Mouse (Mus musculus) liver, adult 10 weeks (tissue): ENCODE measurements around the gene Ifna4. TPM values are rescaled to one million over a fixed set of nuclear protein-coding genes. Genes with fewer than 3 reads are reported as not detected.

Source experiments
- polyA plus RNA-seq: library from polyadenylated mRNA; stranded (reverse); fragments of 350-450 nt; fragmentation: Illumina TruSeq; extraction: RNeasy Lipid Tissue Mini Kit (QIAGEN cat#74804); gene quantifications from one replicate; pipeline ENCODE4 v1.2.3, GENCODE M21; 2014; ENCODE audit warnings: low read depth, low replicate concordance

The Ifna4 gene
- not detected for polyA plus RNA-seq

GRCm38 (mm10) chr4:88841438-88841911, at the start of gene Ifna4:
Gene Ifna4, plus strand, starts transcription at chr4:88841861.

DNA sequence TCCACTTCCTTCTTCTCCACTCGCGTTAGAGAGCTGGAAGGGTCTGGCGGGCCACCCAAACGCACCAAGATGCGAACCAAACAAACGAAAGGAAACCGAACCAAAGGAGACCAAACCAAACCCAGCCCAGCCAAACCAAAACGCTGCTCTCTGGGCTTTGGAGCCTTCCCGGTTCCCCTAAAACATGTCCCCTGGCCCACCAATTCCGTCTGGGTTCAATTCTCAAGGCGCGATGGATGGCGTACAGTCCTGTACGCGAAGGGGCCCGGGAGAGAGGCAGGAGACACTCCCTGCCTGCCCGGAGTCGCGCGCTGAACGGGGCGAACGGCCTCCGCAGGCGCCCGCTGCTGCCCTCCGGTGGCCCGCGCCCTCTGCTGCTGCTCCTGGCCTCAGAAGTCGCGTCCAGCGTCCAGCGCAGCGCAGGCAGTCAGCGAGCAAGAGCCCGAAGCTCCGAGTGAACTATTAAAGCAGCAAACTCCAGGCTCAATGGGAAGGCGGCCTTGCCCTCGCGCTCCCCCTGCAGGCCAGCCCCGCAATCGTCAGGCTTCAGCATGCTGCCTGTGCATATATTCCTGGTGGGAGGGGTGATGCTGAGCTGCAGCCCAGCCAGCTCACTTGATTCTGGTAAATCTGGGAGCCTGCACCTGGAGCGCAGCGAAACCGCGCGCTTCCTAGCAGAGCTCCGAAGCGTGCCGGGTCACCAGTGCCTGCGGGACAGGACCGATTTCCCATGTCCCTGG, 47.6 kb upstream of the Ifna4 start, which contains the start of gene Gm13275:
TSS of gene Gm13275 (plus strand) at position 552 of the 740 bp plus-strand sequence.

GRCm38 (mm10) chr4:88797097-88797496, 44.6 kb upstream of the Ifna4 start, which contains the start of gene Gm13279:
Gene Gm13279, plus strand, starts transcription at chr4:88797397.

GRCm38 (mm10) chr4:88799365-88799764, 42.3 kb upstream of the Ifna4 start, which contains the start of gene Gm13285:
Gene Gm13285, plus strand, starts transcription at chr4:88799665.

DNA sequence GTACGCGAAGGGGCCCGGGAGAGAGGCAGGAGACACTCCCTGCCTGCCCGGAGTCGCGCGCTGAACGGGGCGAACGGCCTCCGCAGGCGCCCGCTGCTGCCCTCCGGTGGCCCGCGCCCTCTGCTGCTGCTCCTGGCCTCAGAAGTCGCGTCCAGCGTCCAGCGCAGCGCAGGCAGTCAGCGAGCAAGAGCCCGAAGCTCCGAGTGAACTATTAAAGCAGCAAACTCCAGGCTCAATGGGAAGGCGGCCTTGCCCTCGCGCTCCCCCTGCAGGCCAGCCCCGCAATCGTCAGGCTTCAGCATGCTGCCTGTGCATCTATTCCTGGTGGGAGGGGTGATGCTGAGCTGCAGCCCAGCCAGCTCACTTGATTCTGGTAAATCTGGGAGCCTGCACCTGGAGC, 38.7 kb upstream of the Ifna4 start, which contains the start of gene Gm13287:
TSS of gene Gm13287 (plus strand) at position 301 of the 400 bp plus-strand sequence.

GRCm38 (mm10) chr4:88805231-88805630, 36.4 kb upstream of the Ifna4 start, which contains the start of gene Gm13288:
Gene Gm13288, plus strand, starts transcription at chr4:88805531.

DNA sequence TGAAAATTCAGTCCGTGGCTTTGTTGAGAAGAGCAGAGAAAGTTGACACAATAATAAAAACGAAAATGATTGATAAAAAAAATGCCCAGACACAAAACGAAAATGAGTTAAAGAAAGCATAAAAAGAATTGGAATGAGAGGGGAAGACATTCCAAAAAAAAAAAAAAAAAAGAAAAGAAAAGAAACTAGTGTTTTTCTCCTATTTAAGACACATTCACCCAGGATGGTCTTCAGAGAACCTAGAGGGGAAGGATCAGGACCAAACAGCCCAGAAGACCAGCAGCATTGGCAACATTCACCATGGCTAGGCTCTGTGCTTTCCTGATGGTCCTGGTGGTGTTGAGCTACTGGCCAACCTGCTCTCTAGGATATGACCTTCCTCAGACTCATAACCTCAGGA, 25.7 kb upstream of the Ifna4 start, which contains the start of gene Ifna7:
TSS of gene Ifna7 (plus strand) at position 301 of the 400 bp plus-strand sequence.

DNA sequence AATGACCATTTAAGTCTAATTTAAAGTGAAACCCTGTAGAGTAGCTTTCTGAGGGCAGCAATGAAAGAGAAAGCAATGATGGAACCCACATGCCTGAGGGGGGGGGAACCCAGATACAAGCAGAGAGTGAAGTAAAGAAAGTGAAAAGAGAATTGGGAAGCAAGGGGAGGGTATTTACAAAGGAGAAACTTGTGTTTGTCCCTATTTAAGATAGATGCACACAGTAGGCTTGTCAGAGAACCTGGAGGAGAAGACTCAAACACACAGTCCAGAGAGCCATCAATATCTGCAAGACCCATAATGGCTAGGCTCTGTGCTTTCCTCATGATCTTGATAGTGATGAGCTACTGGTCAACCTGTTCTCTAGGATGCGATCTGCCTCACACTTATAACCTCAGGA, 22.0 kb upstream of the Ifna4 start, which contains the start of gene Ifna11:
TSS of gene Ifna11 (plus strand) at position 301 of the 400 bp plus-strand sequence.

GRCm38 (mm10) chr4:88827116-88827515, 14.5 kb upstream of the Ifna4 start, which contains the start of gene Ifna6:
Gene Ifna6, plus strand, starts transcription at chr4:88827416.

GRCm38 (mm10) chr4:88835225-88835624, 6.4 kb upstream of the Ifna4 start, which contains the start of gene Ifna5:
Gene Ifna5, plus strand, starts transcription at chr4:88835525.

DNA sequence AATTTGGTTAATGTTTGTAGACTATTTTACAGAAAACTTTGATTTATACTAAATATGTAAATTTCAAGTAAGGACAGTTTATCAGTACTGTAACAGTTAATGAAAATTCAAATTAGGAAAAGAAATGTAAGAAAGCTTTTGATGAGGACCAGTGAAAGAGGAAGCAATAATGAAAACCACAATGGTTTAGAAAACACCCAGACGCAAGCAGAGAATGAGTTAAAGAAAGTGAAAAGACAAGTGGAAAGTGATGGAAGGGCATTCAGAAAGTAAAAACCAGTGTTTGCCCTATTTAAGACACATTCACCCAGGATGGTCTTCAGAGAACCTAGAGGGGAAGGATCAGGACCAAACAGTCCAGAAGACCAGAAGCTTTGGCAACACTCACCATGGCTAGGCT, 8.0 kb downstream of the Ifna4 start, which contains the start of gene Ifna1:
TSS of gene Ifna1 (plus strand) at position 390 of the 400 bp plus-strand sequence.

GRCm38 (mm10) chr4:88880101-88880500, 38.4 kb downstream of the Ifna4 start, which contains the start of gene Ifne:
Gene Ifne, minus strand, starts transcription at chr4:88880201.

Other genes with a start within 250 kb of the Ifna4 start
- not detected for gene Ifna9, start 249.5 kb upstream of the Ifna4 start, polyA plus RNA-seq
- gene Ifna12, start 238.5 kb upstream of the Ifna4 start, polyA plus RNA-seq: not detected
- gene C87499, start 207.4 kb upstream of the Ifna4 start, polyA plus RNA-seq: not detected
- not detected for gene Ifna13, start 197.4 kb upstream of the Ifna4 start, polyA plus RNA-seq
- gene Ifna16, start 164.9 kb upstream of the Ifna4 start, polyA plus RNA-seq: not detected
- not detected for gene Ifna2, start 157.9 kb upstream of the Ifna4 start, polyA plus RNA-seq
- gene Ifnab, start 150.5 kb upstream of the Ifna4 start, polyA plus RNA-seq: not detected
- gene Gm26566, start 120.1 kb upstream of the Ifna4 start, polyA plus RNA-seq: not detected
- gene Klhl9, start 119.4 kb upstream of the Ifna4 start, polyA plus RNA-seq: 58.1 TPM
- gene Gm13271, start 87.0 kb upstream of the Ifna4 start, polyA plus RNA-seq: not detected
- gene Gm13283, start 81.7 kb upstream of the Ifna4 start, polyA plus RNA-seq: not detected
- gene Gm13290, start 68.0 kb upstream of the Ifna4 start, polyA plus RNA-seq: not detected
- not detected for gene Gm13289, start 64.9 kb upstream of the Ifna4 start, polyA plus RNA-seq
- gene Gm13272, start 62.0 kb upstream of the Ifna4 start, polyA plus RNA-seq: not detected
- gene Ifnz, start 59.7 kb upstream of the Ifna4 start, polyA plus RNA-seq: not detected
- not detected for gene Gm13276, start 56.2 kb upstream of the Ifna4 start, polyA plus RNA-seq
- gene Gm13277, start 53.2 kb upstream of the Ifna4 start, polyA plus RNA-seq: not detected
- not detected for gene Gm13278, start 50.3 kb upstream of the Ifna4 start, polyA plus RNA-seq
- not detected for gene Gm13275, start 47.4 kb upstream of the Ifna4 start, polyA plus RNA-seq
- gene Gm13279, start 44.5 kb upstream of the Ifna4 start, polyA plus RNA-seq: not detected
- not detected for gene Gm13285, start 42.2 kb upstream of the Ifna4 start, polyA plus RNA-seq
- not detected for gene Gm13287, start 38.6 kb upstream of the Ifna4 start, polyA plus RNA-seq
- not detected for gene Gm13288, start 36.3 kb upstream of the Ifna4 start, polyA plus RNA-seq
- gene Ifna7, start 25.6 kb upstream of the Ifna4 start, polyA plus RNA-seq: not detected
- gene Ifna11, start 21.9 kb upstream of the Ifna4 start, polyA plus RNA-seq: not detected
- not detected for gene Ifna6, start 14.4 kb upstream of the Ifna4 start, polyA plus RNA-seq
- gene Ifna5, start 6.3 kb upstream of the Ifna4 start, polyA plus RNA-seq: not detected
- not detected for gene Ifna1, start 8.2 kb downstream of the Ifna4 start, polyA plus RNA-seq
- not detected for gene Ifne, start 38.3 kb downstream of the Ifna4 start, polyA plus RNA-seq